8 mouse cellular contexts compared by ENCODE assay signal in the genomic region with DNA sequence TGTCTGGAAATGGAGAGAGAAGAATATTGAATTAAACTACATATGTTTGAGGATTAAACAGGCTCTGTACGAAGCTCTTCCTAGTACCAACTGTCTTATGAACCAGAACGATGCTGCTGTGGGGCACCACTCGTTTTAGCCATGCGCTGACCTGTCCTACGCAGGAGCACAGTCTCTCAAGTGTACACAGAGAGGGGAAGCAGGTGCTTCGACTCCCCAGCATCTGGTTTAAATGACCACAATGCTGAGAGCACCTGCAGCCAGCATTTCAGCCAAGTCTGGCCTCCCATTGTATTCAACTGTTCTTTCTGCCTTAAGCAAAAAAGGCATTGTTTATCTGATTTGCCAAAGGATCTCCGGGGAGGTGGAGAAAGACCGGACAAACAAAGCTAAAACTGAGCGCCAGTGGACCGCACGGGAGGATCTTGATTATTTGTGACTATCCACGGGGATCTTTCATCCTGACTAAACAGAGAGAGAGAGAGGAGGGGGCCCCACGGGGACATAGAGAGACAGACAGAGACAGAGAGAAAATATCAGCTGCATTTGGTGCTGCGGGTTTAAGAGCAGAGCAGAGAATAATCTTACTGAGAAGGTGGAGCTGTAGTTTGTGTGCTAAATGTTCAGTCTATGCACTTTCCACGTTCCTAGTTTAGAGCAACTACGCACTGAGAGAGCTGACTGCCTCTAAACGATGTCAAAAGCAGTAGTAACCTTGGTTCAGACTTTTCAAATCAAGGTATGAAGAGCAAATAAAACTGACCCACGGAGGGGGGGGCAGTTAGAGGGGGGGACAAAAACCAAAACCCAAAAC.
A peak's percentile ranks its signal among the peaks of the same experiment; 100 is the strongest.
DNase-seq lines count a peak whose midpoint lies in the region; ATAC-seq and TF ChIP-seq lines count a peak whose summit lies in the region.

No protein-coding gene starts in this region.

- TF ChIP-seq CTCF in kidney, adult 2 months (conservative IDR thresholded peaks at IDR 0.05; ENCODE audit: insufficient read depth, insufficient read length, low read depth, low read length) = no peak
- no peak for TF ChIP-seq CTCF in hindbrain, postnatal 0 days (IDR thresholded peaks at IDR 0.05; ENCODE audit: low read depth)

- no peaks in the 10 kb centered on the region for H3K27me3 ChIP-seq in kidney, adult 2 months (replicated peaks; ENCODE audit: control insufficient read depth, insufficient read depth, low read length)
- peaks cover 5% of the 10 kb centered on the region for H3K27me3 ChIP-seq in embryonic facial prominence, embryonic 13.5 days
- H3K27me3 ChIP-seq in hindbrain, postnatal 0 days (ENCODE audit: insufficient read depth, low read length) = no peaks in the 10 kb centered on the region
- no peaks in the 10 kb centered on the region for H3K27me3 ChIP-seq in lung, embryonic 16.5 days (ENCODE audit: control insufficient read depth, insufficient read depth, low read depth, low read length)
- no peaks in the 10 kb centered on the region for H3K27me3 ChIP-seq in splenic B cell, adult 2 months (ENCODE audit: control insufficient read depth, insufficient read depth, low read length, poor library complexity, severe bottlenecking)

- H3K4me3 ChIP-seq in kidney, adult 2 months (ENCODE audit: insufficient read depth, low read depth, low read length) = peak overlapping the region; percentile 12
- peak overlapping the region; percentile 40 for H3K4me3 ChIP-seq in embryonic facial prominence, embryonic 13.5 days
- peak overlapping the region; percentile 43 for H3K4me3 ChIP-seq in hindbrain, postnatal 0 days (ENCODE audit: low read length)
- H3K4me3 ChIP-seq in lung, embryonic 16.5 days (ENCODE audit: low read length) = peak overlapping the region; percentile 44

- peak overlapping the region; percentile 35 for H3K27ac ChIP-seq in kidney, adult 2 months (ENCODE audit: insufficient read depth, low read depth, low read length)
- no peak overlapping the region for H3K27ac ChIP-seq in embryonic facial prominence, embryonic 13.5 days
- peak overlapping the region; percentile 45; the same call in 1 of the 2 replicates for H3K27ac ChIP-seq in hindbrain, postnatal 0 days
- peak overlapping the region; percentile 68 for H3K27ac ChIP-seq in lung, embryonic 16.5 days (ENCODE audit: low read length)

- H3K4me1 ChIP-seq in kidney, adult 2 months (ENCODE audit: control insufficient read depth, insufficient read depth, low read length) = no peaks in the 10 kb centered on the region; the same call in 1 of the 2 replicates
- peaks cover 19% of the 10 kb centered on the region for H3K4me1 ChIP-seq in embryonic facial prominence, embryonic 13.5 days
- no peaks in the 10 kb centered on the region for H3K4me1 ChIP-seq in hindbrain, postnatal 0 days (ENCODE audit: insufficient read depth, low read length)
- H3K4me1 ChIP-seq in lung, embryonic 16.5 days (replicated peaks; ENCODE audit: control insufficient read depth, insufficient read depth, low read length) = peaks cover 28% of the 10 kb centered on the region

- whole genome bisulfite sequencing in kidney, adult 2 months = 18% methylated on average over 18 of the region's 18 CpGs
- WGBS in embryonic facial prominence, embryonic 13.5 days = 19% methylated on average over 18 of the region's 18 CpGs
- 7% methylated on average over 18 of the region's 18 CpGs for WGBS in hindbrain, postnatal 0 days
- WGBS in lung, embryonic 16.5 days = 19% methylated on average over 18 of the region's 18 CpGs

- DNase-seq in kidney, adult 2 months = peak; percentile 48
- DNase-seq in kidney, adult 8-10 months = no peak
- peak; percentile 32 for DNase-seq in hindbrain, postnatal 0 days (ENCODE audit: low spot score)
- peak; percentile 13 for DNase-seq in splenic B cell, adult 2 months (ENCODE audit: low read depth, low spot score)
- no peak for DNase-seq in left cerebral cortex, postnatal 36 days (ENCODE audit: low spot score in 2 of 2)
- no peak for DNase-seq in ovary, postnatal 10 days (ENCODE audit: low spot score)

- H3K9ac ChIP-seq in embryonic facial prominence, embryonic 13.5 days = peak overlapping the region; percentile 69
- peak overlapping the region; percentile 56 for H3K9ac ChIP-seq in hindbrain, postnatal 0 days (replicated peaks; ENCODE audit: low read length)
- peak overlapping the region; percentile 64 for H3K9ac ChIP-seq in lung, embryonic 16.5 days (ENCODE audit: low read length)

- TF ChIP-seq POLR2A in kidney, adult 2 months (IDR thresholded peaks at IDR 0.05; ENCODE audit: low read depth, low read length) = no peak

- no peaks in the 10 kb centered on the region for H3K36me3 ChIP-seq in kidney, adult 2 months (ENCODE audit: control insufficient read depth, insufficient read depth, low read length)
- H3K36me3 ChIP-seq in embryonic facial prominence, embryonic 13.5 days = no peaks in the 10 kb centered on the region
- no peaks in the 10 kb centered on the region for H3K36me3 ChIP-seq in hindbrain, postnatal 0 days (ENCODE audit: insufficient read depth, low read length)
- H3K36me3 ChIP-seq in lung, embryonic 16.5 days (ENCODE audit: control insufficient read depth, insufficient read depth, low read length) = no peaks in the 10 kb centered on the region
- no peaks in the 10 kb centered on the region for H3K36me3 ChIP-seq in splenic B cell, adult 2 months (ENCODE audit: control insufficient read depth, insufficient read depth, low read length, poor library complexity, severe bottlenecking)

- intact Hi-C loops in left cerebral cortex, postnatal 36 days (cut with DNase I) = loop anchor here (2.0 to 10.0 kb wide), 3 partner anchors 543 to 705 kb away; no protein-coding TSS in a partner anchor

- no peak; the same call in 1 of the 2 replicates for ATAC-seq in embryonic facial prominence, embryonic 13.5 days (ENCODE audit: insufficient number of reproducible peaks, insufficient read depth, low FRiP score, low TSS enrichment, low read depth)
- ATAC-seq in hindbrain, postnatal 0 days = peak; percentile 54
- ATAC-seq in lung, embryonic 16.5 days (ENCODE audit: low read depth) = peak; percentile 24; the same call in 1 of the 2 replicates

- peak overlapping the region; percentile 60 for H3K4me2 ChIP-seq in embryonic facial prominence, embryonic 13.5 days
- peak overlapping the region; percentile 91 for H3K4me2 ChIP-seq in hindbrain, postnatal 0 days (ENCODE audit: low read depth, low read length)
- peak overlapping the region; percentile 76 for H3K4me2 ChIP-seq in lung, embryonic 16.5 days (ENCODE audit: low read depth, low read length)

- H3K9me3 ChIP-seq in embryonic facial prominence, embryonic 13.5 days = no peaks in the 10 kb centered on the region
- no peaks in the 10 kb centered on the region for H3K9me3 ChIP-seq in hindbrain, postnatal 0 days (ENCODE audit: low read length)
- H3K9me3 ChIP-seq in lung, embryonic 16.5 days (ENCODE audit: control insufficient read depth, low read length) = no peaks in the 10 kb centered on the region

Comparison
In these comparisons a context has a peak if more than half of its experiments do, and no peak if none do; other contexts are left out.
1. DNase-seq: peak in kidney, adult 2 months (single experiment), hindbrain, postnatal 0 days (single experiment) and splenic B cell, adult 2 months (single experiment); none in kidney, adult 8-10 months (0 of 2), left cerebral cortex, postnatal 36 days (0 of 2) and ovary, postnatal 10 days (single experiment).
2. Peak in every context shown above with its lines, with median percentiles within 50 percentile points of each other: H3K4me3 ChIP-seq, H3K4me2 ChIP-seq and H3K9ac ChIP-seq.